Mouse (Mus musculus) ES-E14 (cell line): Measurements from ENCODE around the gene Creb3l1.

Experiments
- CHD2 ChIP-seq: IDR thresholded peaks from 2 replicates; pipeline ENCODE4 v1.6.1; 2014; ENCODE audit warnings: mild to moderate bottlenecking, low read depth, low read length, inconsistent platforms
- HCFC1 ChIP-seq: IDR thresholded peaks from 2 replicates; pipeline ENCODE4 v1.6.1; 2012; ENCODE audit warnings: low read length, inconsistent platforms, borderline replicate concordance; ENCODE audit not compliant: insufficient read depth
- ZC3H11A ChIP-seq: IDR thresholded peaks from 2 replicates; pipeline ENCODE4 v1.6.1; 2012; ENCODE audit warnings: low read depth, mild to moderate bottlenecking, inconsistent platforms, low read length, borderline replicate concordance

DNA sequence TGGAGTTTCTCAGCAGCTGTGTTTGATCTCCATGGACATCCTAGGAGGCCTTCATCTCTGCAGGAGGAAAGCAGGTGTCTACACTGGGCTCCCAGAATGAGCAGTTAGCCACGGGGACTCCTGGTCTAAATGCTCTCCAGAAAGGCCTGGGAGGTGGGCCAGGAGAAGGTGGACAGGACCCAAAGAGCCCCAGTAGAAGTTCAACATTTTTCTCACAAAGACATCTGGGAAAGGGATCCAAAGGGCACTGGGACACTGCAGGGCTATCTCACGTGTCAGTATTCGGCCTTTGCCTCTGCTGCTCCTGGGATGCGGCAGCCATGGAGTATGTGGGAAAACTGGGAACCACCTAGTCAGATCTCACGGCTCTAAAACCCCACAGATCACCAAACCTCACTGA lies 38.8 kb upstream of the Creb3l1 start:
- TF ChIP-seq CHD2, result no peak
- TF ChIP-seq HCFC1, result no peak
- TF ChIP-seq ZC3H11A, result no peak
